Mouse (Mus musculus) intestine, postnatal 0 days (tissue): ENCODE data around the gene Stx8. TPM values are rescaled to one million over a fixed set of nuclear protein-coding genes. Genes with fewer than 3 reads are reported as not detected.

ENCODE experiments used
- ATAC-seq: fragments of 200-750 bp; cut with Nextera tagmentation; 2 replicates; pipeline ENCODE4 v1.8.0; 2017; ENCODE audit warnings: mild to moderate bottlenecking, moderate TSS enrichment, moderate library complexity
- H3K27ac ChIP-seq: fragments of 300-500 bp; sonication (generic); 2 replicates; pipeline ENCODE4 v1.5.1; 2014; ENCODE audit warnings: mild to moderate bottlenecking, low read depth, low read length, moderate library complexity
- H3K27me3 ChIP-seq: fragments of 300-500 bp; sonication (generic); replicated peaks from 2 replicates; pipeline ENCODE4 v1.6.1; 2014; ENCODE audit warnings: low read length, mixed read lengths; ENCODE audit not compliant: control insufficient read depth, insufficient read depth
- H3K36me3 ChIP-seq: fragments of 300-500 bp; sonication (generic); 2 replicates; pipeline ENCODE4 v1.6.1; 2014; ENCODE audit warnings: mild to moderate bottlenecking, moderate library complexity; ENCODE audit not compliant: control insufficient read depth, insufficient read depth
- H3K4me1 ChIP-seq: fragments of 300-500 bp; sonication (generic); replicated peaks from 2 replicates; pipeline ENCODE4 v1.6.1; 2014; ENCODE audit warnings: antibody characterized with exemption, low read length, mixed read lengths; ENCODE audit not compliant: control insufficient read depth, insufficient read depth
- H3K4me2 ChIP-seq: fragments of 300-500 bp; sonication (generic); replicated peaks from 2 replicates; pipeline ENCODE4 v1.6.1; 2014; ENCODE audit warnings: low read depth, mild to moderate bottlenecking, moderate library complexity
- H3K4me3 ChIP-seq: fragments of 300-500 bp; sonication (generic); 2 replicates; pipeline ENCODE4 v1.5.1; 2014; ENCODE audit warnings: low read depth, low read length
- H3K9ac ChIP-seq: fragments of 300-500 bp; sonication (generic); 2 replicates; pipeline ENCODE4 v1.6.1; 2014; ENCODE audit warnings: mild to moderate bottlenecking, low read depth, low read length
- H3K9me3 ChIP-seq: fragments of 300-500 bp; sonication (generic); 2 replicates; pipeline ENCODE4 v1.6.1; 2016; ENCODE audit warnings: mixed run types; ENCODE audit not compliant: control insufficient read depth
- CTCF ChIP-seq: sonication (generic); IDR thresholded peaks from 2 replicates; pipeline ENCODE4 v1.5.1; 2016; ENCODE audit warnings: low read depth, mild to moderate bottlenecking, control low read depth, antibody characterized with exemption, moderate library complexity
- WGBS: fragments of 180-500 bp; shearing (Covaris S2); extraction: QIAGEN DNeasy Blood & Tissue Kit; methylation state at CpG from one replicate; pipeline ENCODE4 v1.1.7; 2014; 5-methylcytosine and 5-hydroxymethylcytosine counted together
- microRNA-seq: library from miRNA; unstranded; fragments of <30 nt; microRNA quantifications from one replicate; pipeline ENCODE4, GENCODE M21; 2016
- polyA plus RNA-seq: library from polyadenylated mRNA; unstranded; fragments of >200 nt; fragmentation: Nextera tagmentation; extraction: Ambion mirVana; gene quantifications from 2 replicates; pipeline ENCODE4 v1.2.1, GENCODE M21; 2015

Stx8 gene
- polyA plus RNA-seq, 1 experiment from 2014 or later = 79.1 TPM

GRCm38 (mm10) chr11:68244254-68244991, 278.4 kb downstream of the Stx8 start:
- no peak for TF ChIP-seq CTCF
- no peak for ATAC-seq
- 84% methylated on average over 16 of the region's 16 CpGs for WGBS
- Histone ChIP-seq H3K4me1 (no peaks in the 10 kb centered on the region), H3K9me3 (no peaks in the 10 kb centered on the region), H3K36me3 (no peaks in the 10 kb centered on the region), H3K27ac (no peak overlapping the region), H3K4me3 (no peak overlapping the region), H3K9ac (no peak overlapping the region), H3K27me3 (no peaks in the 10 kb centered on the region), H3K4me2 (no peak overlapping the region)

GRCm38 (mm10) chr11:68244992-68245261, 278.9 kb downstream of the Stx8 start:
- Histone ChIP-seq H3K4me1 (no peaks in the 10 kb centered on the region), H3K27ac (no peak overlapping the region), H3K9me3 (no peaks in the 10 kb centered on the region), H3K9ac (no peak overlapping the region), H3K4me2 (no peak overlapping the region), H3K27me3 (no peaks in the 10 kb centered on the region), H3K36me3 (no peaks in the 10 kb centered on the region), H3K4me3 (no peak overlapping the region)
- 87% methylated on average over 5 of the region's 5 CpGs for WGBS
- no peak for ATAC-seq
- no peak for TF ChIP-seq CTCF

GRCm38 (mm10) chr11:68247897-68248296, 281.9 kb downstream of the Stx8 start:
- Histone ChIP-seq H3K9me3 (no peaks in the 10 kb centered on the region), H3K4me3 (no peak overlapping the region), H3K9ac (no peak overlapping the region), H3K4me1 (no peaks in the 10 kb centered on the region), H3K36me3 (no peaks in the 10 kb centered on the region), H3K27ac (no peak overlapping the region), H3K27me3 (no peaks in the 10 kb centered on the region), H3K4me2 (no peak overlapping the region)
- no peak for TF ChIP-seq CTCF
- ATAC-seq = no peak
- 55% methylated on average over 6 of the region's 6 CpGs for WGBS

GRCm38 (mm10) chr11:68250106-68250505, 284.1 kb downstream of the Stx8 start:
- Histone ChIP-seq H3K9ac (no peak overlapping the region), H3K4me1 (no peaks in the 10 kb centered on the region), H3K36me3 (no peaks in the 10 kb centered on the region), H3K4me2 (no peak overlapping the region), H3K27ac (no peak overlapping the region), H3K9me3 (no peaks in the 10 kb centered on the region), H3K4me3 (no peak overlapping the region), H3K27me3 (no peaks in the 10 kb centered on the region)
- no peak for ATAC-seq
- WGBS = 80% methylated on average over 6 of the region's 6 CpGs
- no peak for TF ChIP-seq CTCF

- Histone ChIP-seq H3K9me3 (no peaks in the 10 kb centered on the region), H3K9ac (no peak overlapping the region), H3K4me1 (no peaks in the 10 kb centered on the region), H3K27me3 (no peaks in the 10 kb centered on the region), H3K27ac (no peak overlapping the region), H3K36me3 (no peaks in the 10 kb centered on the region), H3K4me3 (no peak overlapping the region), H3K4me2 (no peak overlapping the region)
- WGBS = 71% methylated on average over 7 of the region's 7 CpGs
- no peak for ATAC-seq
- no peak for TF ChIP-seq CTCF
Observed at GRCm38 (mm10) chr11:68253531-68253930, 287.5 kb downstream of the Stx8 start.

Small RNA genes within 50 kb of the gene (microRNA-seq; reads per million reads assigned to microRNA genes)
- not detected for gene Mir6406

Other genes starting within 250 kb of the Stx8 start
- 2.8 and 2.9 TPM in 2 replicates for gene Glp2r, start 195.0 kb upstream of the Stx8 start, polyA plus RNA-seq
- 0.23 TPM in 1 of 2 replicates, not detected in the other for gene Gsg1l2, start 191.6 kb upstream of the Stx8 start, polyA plus RNA-seq
- not detected in 2 replicates for gene Dhrs7c, start 168.0 kb upstream of the Stx8 start, polyA plus RNA-seq
- 4.0 TPM in 2 replicates for gene Usp43, start 44.0 kb upstream of the Stx8 start, polyA plus RNA-seq
- gene Cfap52, start 542 bp upstream of the Stx8 start, polyA plus RNA-seq = 0.97 and 1.4 TPM in 2 replicates